Mouse (Mus musculus): ENCODE measurements around the gene Dcaf10. TPM values are rescaled to one million over a fixed set of nuclear protein-coding genes. Genes with fewer than 3 reads are reported as not detected.

Dcaf10 gene
- polyA plus RNA-seq, 1 experiment from 2014 or later, result 11.3 TPM

DNA sequence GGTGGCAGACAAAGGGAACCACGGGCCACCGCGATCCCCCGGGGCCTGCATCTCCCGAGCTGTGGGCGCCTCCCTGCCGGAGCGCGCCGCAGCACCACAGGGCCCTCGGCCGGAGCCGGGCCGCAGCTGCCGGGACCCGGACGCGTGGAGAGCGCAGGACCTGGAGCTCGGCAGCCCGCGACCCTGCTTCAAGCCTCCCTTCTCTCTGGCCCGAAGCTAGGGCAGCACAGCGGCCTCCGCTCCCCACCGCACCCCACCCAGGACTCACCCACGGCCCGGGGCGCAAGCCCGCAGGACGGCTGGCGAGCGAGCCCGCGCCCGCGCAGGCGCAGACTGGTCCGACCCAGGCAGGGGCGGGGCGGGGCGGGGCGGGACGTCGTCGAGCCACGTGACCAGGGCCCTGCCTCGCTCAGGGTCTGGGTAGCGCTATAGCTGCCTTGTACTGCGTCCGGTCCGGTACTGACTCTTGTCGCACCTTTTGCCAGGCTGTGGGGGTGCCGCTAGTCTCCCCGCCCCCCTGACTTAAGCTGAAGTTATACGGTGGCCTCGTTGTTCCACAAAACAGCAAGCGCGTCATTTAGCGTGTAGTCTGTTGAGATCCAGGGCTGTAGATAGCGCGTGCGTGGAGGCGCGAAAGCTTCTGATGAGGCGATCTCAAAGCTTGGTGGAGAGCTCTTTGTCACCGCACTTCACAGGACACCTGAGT, 66.7 kb downstream of the Dcaf10 start, which contains the start of gene Slc25a51:
Slc25a51 (minus strand) TSS at position 340 of the 706 bp plus-strand sequence.
- Histone ChIP-seq H3K27me3 (replicated peaks; ENCODE audit: control insufficient read depth, insufficient read depth, low read length) (peaks cover 6% of the 10 kb centered on the region), H3K4me3 (ENCODE audit: low read depth, low read length) (peak within 1 kb of the TSS; percentile 97), H3K4me1 (replicated peaks; ENCODE audit: control insufficient read depth, insufficient read depth, low read length) (peaks cover 20% of the 10 kb centered on the region), H3K4me2 (peak within 1 kb of the TSS; percentile 99), H3K9ac (ENCODE audit: low read depth, low read length) (peak within 1 kb of the TSS; percentile 95), H3K9me3 (ENCODE audit: control insufficient read depth, low read length) (no peaks in the 10 kb centered on the region), H3K27ac (ENCODE audit: low read depth, low read length) (peak within 1 kb of the TSS; percentile 91), H3K36me3 (ENCODE audit: control insufficient read depth, insufficient read depth, low read length) (peaks cover 7% of the 10 kb centered on the region)
- peak; percentile 94 for DNase-seq (ENCODE audit: low spot score)
- ATAC-seq (replicated peaks; ENCODE audit: low FRiP score), result peak; percentile 93
- under 1% methylated on average over 60 of the region's 67 CpGs for whole genome bisulfite sequencing

DNA sequence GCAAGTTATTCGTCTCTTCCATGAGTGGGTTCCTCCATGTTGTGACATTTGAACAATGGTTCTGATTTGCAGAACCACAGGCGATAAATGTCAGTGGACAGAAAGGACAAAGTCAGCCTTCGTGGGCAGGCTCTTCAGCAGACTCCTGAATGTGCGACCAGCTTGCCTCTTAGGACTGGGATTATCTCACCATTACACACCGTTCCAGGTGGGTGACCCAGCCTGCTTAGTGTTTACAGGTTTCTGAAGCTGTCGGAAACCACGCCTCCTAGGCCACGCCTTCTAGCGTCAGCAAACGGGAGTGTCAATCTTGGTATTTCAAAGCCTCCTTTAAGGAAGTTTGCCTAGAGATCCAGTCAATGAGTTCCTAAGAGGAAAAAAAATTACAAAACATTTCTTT, 67.4 kb downstream of the Dcaf10 start:
- ATAC-seq (replicated peaks; ENCODE audit: low FRiP score), result no peak; the same call in 1 of the 2 replicates
- Histone ChIP-seq H3K4me3 (ENCODE audit: low read depth, low read length) (peak overlapping the region; percentile 97), H3K9ac (ENCODE audit: low read depth, low read length) (peak overlapping the region; percentile 95), H3K27me3 (replicated peaks; ENCODE audit: control insufficient read depth, insufficient read depth, low read length) (peaks cover 6% of the 10 kb centered on the region), H3K4me2 (peak overlapping the region; percentile 99), H3K9me3 (ENCODE audit: control insufficient read depth, low read length) (no peaks in the 10 kb centered on the region), H3K4me1 (replicated peaks; ENCODE audit: control insufficient read depth, insufficient read depth, low read length) (peaks cover 13% of the 10 kb centered on the region), H3K36me3 (ENCODE audit: control insufficient read depth, insufficient read depth, low read length) (peaks cover under 1% of the 10 kb centered on the region), H3K27ac (ENCODE audit: low read depth, low read length) (peak overlapping the region; percentile 91)
- WGBS, result 1% methylated on average over 10 of the region's 10 CpGs
- peak; percentile 67 for DNase-seq (ENCODE audit: low spot score)

DNA sequence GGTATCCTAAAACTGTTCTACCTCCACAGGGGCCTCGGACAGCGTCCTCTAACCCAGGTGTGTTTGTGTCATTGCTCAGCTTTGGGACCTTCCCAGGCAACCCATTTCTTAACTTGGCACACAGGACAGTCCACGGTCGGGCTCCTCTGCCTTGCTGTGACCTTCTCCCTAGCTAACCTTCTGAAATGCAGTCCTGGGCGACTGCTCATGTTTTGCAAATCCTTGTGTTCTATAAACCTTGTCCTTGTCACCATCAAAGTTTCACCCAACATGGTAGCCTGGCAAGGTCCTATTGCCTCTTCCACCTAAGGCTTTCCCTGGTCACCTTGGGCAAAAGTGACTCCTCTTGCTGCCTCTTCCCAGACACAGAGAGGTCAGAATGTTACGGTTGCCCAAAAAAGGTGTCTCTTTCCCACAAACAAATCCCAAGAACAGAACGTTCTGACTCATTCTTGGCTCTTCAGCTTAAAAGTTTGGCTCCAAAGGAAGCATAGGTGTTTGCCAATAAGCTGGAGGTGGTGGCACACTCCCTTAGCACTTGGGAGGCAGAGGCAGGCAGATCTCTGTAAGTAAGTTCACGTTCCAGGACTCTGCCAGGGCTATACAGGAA, 69.4 kb downstream of the Dcaf10 start:
- Histone ChIP-seq H3K9ac (ENCODE audit: low read depth, low read length) (no peak overlapping the region), H3K27ac (ENCODE audit: low read depth, low read length) (no peak overlapping the region), H3K4me1 (replicated peaks; ENCODE audit: control insufficient read depth, insufficient read depth, low read length) (peaks cover 6% of the 10 kb centered on the region), H3K9me3 (ENCODE audit: control insufficient read depth, low read length) (no peaks in the 10 kb centered on the region), H3K36me3 (ENCODE audit: control insufficient read depth, insufficient read depth, low read length) (no peaks in the 10 kb centered on the region), H3K4me2 (no peak overlapping the region), H3K27me3 (replicated peaks; ENCODE audit: control insufficient read depth, insufficient read depth, low read length) (peaks cover 22% of the 10 kb centered on the region), H3K4me3 (ENCODE audit: low read depth, low read length) (no peak overlapping the region)
- no peak for ATAC-seq (replicated peaks; ENCODE audit: low FRiP score)
- 80% methylated on average over 8 of the region's 8 CpGs for WGBS
- DNase-seq (ENCODE audit: low spot score), result no peak

DNA sequence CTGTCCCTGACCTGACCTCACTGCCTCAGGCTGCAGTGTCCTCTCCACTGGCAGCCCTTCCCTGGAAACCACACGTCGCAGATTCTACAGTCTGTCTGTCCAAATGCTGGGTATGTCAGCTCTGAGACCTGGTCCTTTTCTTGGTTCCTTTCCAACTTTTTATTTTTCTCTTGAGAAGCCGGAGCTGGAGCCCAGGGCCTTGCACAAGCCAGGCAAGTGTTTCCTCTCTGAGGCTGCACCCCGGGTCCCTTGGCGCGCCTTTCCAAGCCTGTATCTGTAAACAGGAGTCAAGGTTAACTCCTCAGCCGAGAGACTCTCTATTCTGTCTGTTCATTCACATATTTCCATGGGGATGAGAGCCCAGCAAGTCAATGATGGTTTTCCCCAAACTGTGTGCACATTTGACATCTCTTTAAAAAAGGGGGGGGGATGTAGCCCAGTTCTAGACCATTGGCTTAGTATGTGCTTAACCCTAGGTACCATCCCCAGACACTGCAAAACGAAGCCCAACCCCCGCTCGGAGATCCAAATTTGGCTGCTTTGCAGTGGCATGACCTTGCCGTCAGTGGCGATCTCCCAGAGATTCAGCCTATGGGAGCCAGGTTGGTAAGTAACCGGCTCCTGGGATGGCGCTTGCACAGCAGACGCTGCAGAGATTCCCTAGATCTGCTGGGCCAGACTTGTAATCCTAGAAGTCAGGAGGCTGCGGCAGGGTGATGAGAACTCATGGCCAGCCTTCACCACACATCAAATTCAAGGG, 70.7 kb downstream of the Dcaf10 start:
- ATAC-seq (replicated peaks; ENCODE audit: low FRiP score) (no peak), DNase-seq (ENCODE audit: low spot score) (no peak)
- 69% methylated on average over 16 of the region's 16 CpGs for WGBS
- H3K27me3 ChIP-seq (replicated peaks; ENCODE audit: control insufficient read depth, insufficient read depth, low read length), result peaks cover 23% of the 10 kb centered on the region
- no peak overlapping the region for H3K4me2 ChIP-seq
- no peaks in the 10 kb centered on the region for H3K36me3 ChIP-seq (ENCODE audit: control insufficient read depth, insufficient read depth, low read length)
- no peak overlapping the region for H3K9ac ChIP-seq (ENCODE audit: low read depth, low read length)
- H3K27ac ChIP-seq (ENCODE audit: low read depth, low read length), result no peak overlapping the region
- H3K4me3 ChIP-seq (ENCODE audit: low read depth, low read length), result no peak overlapping the region
- H3K9me3 ChIP-seq (ENCODE audit: control insufficient read depth, low read length), result no peaks in the 10 kb centered on the region
- no peaks in the 10 kb centered on the region; the same call in none of the 2 replicates for H3K4me1 ChIP-seq (replicated peaks; ENCODE audit: control insufficient read depth, insufficient read depth, low read length)

DNA sequence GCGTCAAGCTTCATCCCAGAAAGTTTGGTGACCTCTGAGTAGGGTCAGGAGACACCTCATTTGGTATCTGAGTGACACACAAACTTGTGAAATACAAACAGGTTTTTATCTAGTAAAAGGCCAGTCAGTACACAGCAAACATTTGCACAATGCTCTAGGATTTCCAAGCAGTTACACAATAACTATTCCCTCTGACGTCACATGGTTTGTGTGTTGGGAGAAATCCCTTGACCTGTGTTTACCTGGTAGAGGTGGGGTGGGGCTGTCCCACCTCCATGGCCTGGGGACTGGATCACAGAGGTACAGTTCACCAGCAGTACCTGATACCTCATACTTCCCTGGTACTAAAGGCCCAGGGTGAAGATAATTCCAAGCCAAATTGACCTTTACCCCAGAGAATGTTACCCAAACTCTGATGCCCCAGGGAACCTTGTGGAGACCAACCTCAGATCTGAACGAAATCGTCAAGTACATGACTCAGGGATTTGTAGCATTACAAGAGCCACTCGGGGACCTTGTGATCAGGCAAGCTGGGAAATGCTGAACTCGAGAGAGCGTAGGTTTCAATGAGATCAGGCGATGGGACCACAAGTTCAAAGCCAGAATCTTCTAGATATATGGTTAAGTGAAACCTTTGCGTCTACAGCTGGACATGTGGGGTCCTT, 71.9 kb downstream of the Dcaf10 start:
- WGBS, result 69% methylated on average over 9 of the region's 9 CpGs
- H3K9ac ChIP-seq (ENCODE audit: low read depth, low read length), result no peak overlapping the region
- no peak overlapping the region for H3K27ac ChIP-seq (ENCODE audit: low read depth, low read length)
- no peaks in the 10 kb centered on the region for H3K36me3 ChIP-seq (ENCODE audit: control insufficient read depth, insufficient read depth, low read length)
- peaks cover 3% of the 10 kb centered on the region for H3K4me1 ChIP-seq (replicated peaks; ENCODE audit: control insufficient read depth, insufficient read depth, low read length)
- ATAC-seq (replicated peaks; ENCODE audit: low FRiP score) (no peak), DNase-seq (ENCODE audit: low spot score) (no peak)
- H3K4me2 ChIP-seq, result no peak overlapping the region
- peaks cover 23% of the 10 kb centered on the region for H3K27me3 ChIP-seq (replicated peaks; ENCODE audit: control insufficient read depth, insufficient read depth, low read length)
- H3K9me3 ChIP-seq (ENCODE audit: control insufficient read depth, low read length), result no peaks in the 10 kb centered on the region
- H3K4me3 ChIP-seq (ENCODE audit: low read depth, low read length), result no peak overlapping the region

DNA sequence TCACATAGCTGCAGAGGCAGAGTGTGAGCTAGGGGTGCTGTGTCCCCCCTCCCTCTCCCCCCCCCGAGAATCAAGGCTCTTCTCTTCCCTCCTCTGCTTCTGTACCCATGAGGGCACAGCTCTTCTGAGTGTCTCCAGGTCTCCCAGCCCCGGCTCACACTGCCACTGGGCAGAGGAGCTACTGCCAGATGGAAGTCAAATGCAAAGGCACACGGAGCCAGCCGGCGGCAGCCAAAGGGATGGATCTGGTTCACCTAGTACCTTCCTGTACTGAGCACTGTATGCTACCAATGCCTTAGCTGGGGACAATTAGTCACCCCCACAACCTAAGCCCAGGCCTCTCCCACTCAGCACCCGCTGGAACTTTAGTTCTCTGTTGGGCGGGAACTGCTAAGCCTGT, 74.4 kb downstream of the Dcaf10 start:
- H3K36me3 ChIP-seq (ENCODE audit: control insufficient read depth, insufficient read depth, low read length), result no peaks in the 10 kb centered on the region; the same call in 1 of the 2 replicates
- WGBS, result 60% methylated on average over 7 of the region's 7 CpGs
- no peak for ATAC-seq (replicated peaks; ENCODE audit: low FRiP score)

DNA sequence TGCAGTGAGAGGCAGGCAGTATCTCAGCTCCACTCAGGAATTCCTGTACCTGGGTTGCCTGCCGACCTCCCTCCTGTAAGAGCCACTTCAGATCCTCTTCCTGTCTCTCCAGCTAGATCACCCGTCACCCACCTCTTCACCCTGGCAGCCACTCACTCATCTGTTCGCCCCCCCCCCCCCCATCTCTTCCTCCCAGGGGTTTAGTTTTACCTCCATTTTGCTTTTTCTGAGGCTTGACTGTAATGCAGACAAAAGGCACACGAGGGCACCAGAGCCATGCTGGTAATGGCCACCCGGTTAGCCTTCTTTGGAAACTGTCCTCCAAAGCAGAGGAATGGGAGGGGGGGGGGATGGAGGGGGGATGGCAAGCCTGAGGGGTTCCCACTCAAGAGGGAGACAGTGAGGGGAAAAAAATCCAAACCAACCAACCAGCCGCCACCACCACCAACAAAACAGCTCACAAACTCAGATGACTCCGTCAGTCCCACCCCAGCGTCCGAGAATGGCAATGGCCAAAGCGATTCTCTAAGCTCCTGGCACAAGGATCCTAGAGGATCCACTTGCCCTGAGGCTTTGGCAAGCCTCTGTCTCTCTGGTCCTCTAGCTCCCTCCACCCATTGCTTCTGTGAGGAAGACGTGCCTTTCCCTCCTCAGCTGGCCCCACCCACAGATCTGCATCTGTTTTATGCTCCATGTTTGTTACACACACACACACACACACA, 76.5 kb downstream of the Dcaf10 start:
- no peak for ATAC-seq (replicated peaks; ENCODE audit: low FRiP score)
- H3K27me3 ChIP-seq (replicated peaks; ENCODE audit: control insufficient read depth, insufficient read depth, low read length), result peaks cover 17% of the 10 kb centered on the region
- DNase-seq (ENCODE audit: low spot score), result peak; percentile 58
- H3K4me2 ChIP-seq, result no peak overlapping the region
- H3K9me3 ChIP-seq (ENCODE audit: control insufficient read depth, low read length), result no peaks in the 10 kb centered on the region
- no peaks in the 10 kb centered on the region; the same call in 1 of the 2 replicates for H3K36me3 ChIP-seq (ENCODE audit: control insufficient read depth, insufficient read depth, low read length)
- H3K27ac ChIP-seq (ENCODE audit: low read depth, low read length), result no peak overlapping the region
- peaks cover 5% of the 10 kb centered on the region; the same call in 1 of the 2 replicates for H3K4me1 ChIP-seq (replicated peaks; ENCODE audit: control insufficient read depth, insufficient read depth, low read length)
- no peak overlapping the region for H3K9ac ChIP-seq (ENCODE audit: low read depth, low read length)
- no peak overlapping the region for H3K4me3 ChIP-seq (ENCODE audit: low read depth, low read length)
- WGBS, result 24% methylated on average over 11 of the region's 11 CpGs

More for the DNA sequence above, 74.4 kb downstream of the Dcaf10 start:
- no peak for DNase-seq (ENCODE audit: low spot score)
- Histone ChIP-seq H3K4me3 (ENCODE audit: low read depth, low read length) (no peak overlapping the region), H3K9me3 (ENCODE audit: control insufficient read depth, low read length) (no peaks in the 10 kb centered on the region), H3K27ac (ENCODE audit: low read depth, low read length) (no peak overlapping the region), H3K27me3 (replicated peaks; ENCODE audit: control insufficient read depth, insufficient read depth, low read length) (peaks cover 23% of the 10 kb centered on the region), H3K4me1 (replicated peaks; ENCODE audit: control insufficient read depth, insufficient read depth, low read length) (peaks cover 5% of the 10 kb centered on the region; the same call in 1 of the 2 replicates), H3K9ac (ENCODE audit: low read depth, low read length) (no peak overlapping the region), H3K4me2 (no peak overlapping the region)

DNA sequence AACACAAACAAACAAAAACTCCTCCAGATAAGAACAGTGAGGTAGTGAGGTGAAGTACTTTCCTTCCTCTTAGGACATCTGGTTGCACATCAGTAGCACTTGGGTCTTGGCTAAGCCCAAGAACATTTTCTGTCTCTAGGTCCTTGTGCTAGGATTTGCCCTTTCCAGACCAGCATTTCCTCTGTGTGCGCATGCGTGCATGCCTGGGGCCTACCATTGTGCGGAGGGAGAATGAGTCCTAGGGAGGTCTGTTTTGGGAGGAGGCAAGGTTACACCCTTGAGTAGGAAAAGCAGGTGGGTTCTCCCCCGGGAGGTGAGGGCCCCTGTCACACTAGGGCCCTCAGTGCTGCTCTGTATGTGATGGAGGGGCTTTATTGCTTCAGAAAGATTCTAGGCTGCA, 77.2 kb downstream of the Dcaf10 start:
- H3K9ac ChIP-seq (ENCODE audit: low read depth, low read length), result no peak overlapping the region
- ATAC-seq (replicated peaks; ENCODE audit: low FRiP score) (no peak), DNase-seq (ENCODE audit: low spot score) (no peak)
- H3K4me3 ChIP-seq (ENCODE audit: low read depth, low read length), result no peak overlapping the region
- peaks cover 17% of the 10 kb centered on the region for H3K27me3 ChIP-seq (replicated peaks; ENCODE audit: control insufficient read depth, insufficient read depth, low read length)
- no peaks in the 10 kb centered on the region; the same call in 1 of the 2 replicates for H3K36me3 ChIP-seq (ENCODE audit: control insufficient read depth, insufficient read depth, low read length)
- H3K4me1 ChIP-seq (replicated peaks; ENCODE audit: control insufficient read depth, insufficient read depth, low read length), result peaks cover 5% of the 10 kb centered on the region
- no peak overlapping the region for H3K4me2 ChIP-seq
- H3K27ac ChIP-seq (ENCODE audit: low read depth, low read length), result no peak overlapping the region
- WGBS, result 85% methylated on average over 4 of the region's 4 CpGs
- no peaks in the 10 kb centered on the region for H3K9me3 ChIP-seq (ENCODE audit: control insufficient read depth, low read length)
